Comparison of ENCODE assay signal across 18 mouse cellular contexts in the genomic region with DNA sequence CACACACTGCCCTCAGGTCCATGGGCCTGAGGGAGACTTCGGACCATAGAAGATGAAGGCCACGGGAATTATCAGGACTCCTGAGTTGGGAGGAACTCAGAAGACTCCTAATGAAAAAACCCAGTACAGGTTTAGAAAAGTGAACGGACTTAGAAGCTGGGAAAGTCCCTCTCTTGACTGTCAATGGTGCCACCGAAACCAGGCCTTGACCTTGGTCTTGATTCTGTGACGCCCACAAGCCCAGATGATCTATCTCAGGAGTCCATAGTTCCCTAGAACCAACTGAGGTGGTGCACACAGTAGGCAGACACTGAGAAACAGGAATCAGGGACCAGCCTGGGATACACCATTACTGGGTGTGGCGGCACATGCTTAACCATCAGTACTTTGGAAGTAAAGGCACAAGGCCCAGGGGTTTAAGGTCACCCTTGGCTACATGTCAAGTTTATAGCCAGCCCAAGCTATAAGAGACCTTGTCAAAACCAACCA. TPM values are rescaled to one million over a fixed set of nuclear protein-coding genes. Genes with fewer than 3 reads are reported as not detected.
A peak's percentile ranks its signal among the peaks of the same experiment; 100 is the strongest.
DNase-seq lines count a peak whose midpoint lies in the region; TF ChIP-seq lines count a peak whose summit lies in the region.
"Had no signal": no experiment of that assay in that cellular context is flagged by ENCODE, and none has a peak within 500 bp of the region (broad histone marks: within the 10 kb centered on the region; RNA-seq: fewer than 3 reads in every experiment).

No protein-coding gene starts in this region.

- TF ChIP-seq POLR2A in CH12.LX (IDR thresholded peaks at IDR 0.05; ENCODE audit: low read depth, low read length) = no peak

- dilution Hi-C loops in CH12.LX (cut with MboI; ENCODE audit: extremely low pct_ligation_motif_present, extremely low pct_unique_long_range_greater_than_20kb, low sequenced_read_pairs) = no loop called here

- H3K79me2 ChIP-seq in CH12.LX (replicated peaks; ENCODE audit: control insufficient read depth, extremely low read depth, insufficient read depth, poor library complexity, severe bottlenecking) = no peaks in the 10 kb centered on the region

- H3K4me1 ChIP-seq in CH12.LX (ENCODE audit: control insufficient read depth in 1 of 2, insufficient read depth in 2 of 2) = peaks cover 7 to 36% of the 10 kb centered on the region in 2 experiments

- no peaks in the 10 kb centered on the region for H3K36me3 ChIP-seq in CH12.LX (replicated peaks in 1 of 2; ENCODE audit: control insufficient read depth in 1 of 2, insufficient read depth in 1 of 2, low read length in 1 of 2)
- H3K36me3 ChIP-seq: embryonic facial prominence, embryonic 13.5 days; embryonic facial prominence, embryonic 15.5 days; forebrain, embryonic 10.5 days; forebrain, embryonic 12.5 days had no signal

- no peak overlapping the region for H3K27ac ChIP-seq in CH12.LX (ENCODE audit: insufficient read depth, low read depth)
- H3K27ac ChIP-seq: embryonic facial prominence, embryonic 13.5 days; embryonic facial prominence, embryonic 15.5 days; forebrain, embryonic 10.5 days; forebrain, embryonic 12.5 days had no signal

- in situ Hi-C loops in CH12.LX (cut with MboI; ENCODE audit: low pct_ligation_motif_present, low pct_unique_long_range_greater_than_20kb, low sequenced_read_pairs) = no loop called here

- no peak for TF ChIP-seq CTCF in CH12.LX (conservative IDR thresholded peaks at IDR 0.05 in 1 of 2, IDR thresholded peaks at IDR 0.05 in 1 of 2; ENCODE audit: low read depth in 2 of 2, low read length in 2 of 2)

- H3K4me3 ChIP-seq in CH12.LX (replicated peaks in 1 of 3; ENCODE audit: low read depth in 2 of 3, low read length in 2 of 3, poor library complexity in 1 of 3) = no peak overlapping the region
- H3K4me3 ChIP-seq: embryonic facial prominence, embryonic 13.5 days; embryonic facial prominence, embryonic 15.5 days; erythroblast, embryonic 14.5 days; forebrain, embryonic 10.5 days; forebrain, embryonic 12.5 days had no signal

- TF ChIP-seq RAD21 in CH12.LX (IDR thresholded peaks at IDR 0.05; ENCODE audit: low read depth, low read length) = no peak

- no peak overlapping the region for H3K9ac ChIP-seq in CH12.LX (ENCODE audit: insufficient read depth, low read depth)
- H3K9ac ChIP-seq: embryonic facial prominence, embryonic 13.5 days; embryonic facial prominence, embryonic 15.5 days; forebrain, embryonic 12.5 days; forebrain, postnatal 0 days had no signal

- H3K9me3 ChIP-seq in CH12.LX (replicated peaks; ENCODE audit: low read length) = no peaks in the 10 kb centered on the region
- H3K9me3 ChIP-seq: embryonic facial prominence, embryonic 13.5 days; embryonic facial prominence, embryonic 15.5 days; forebrain, embryonic 10.5 days; forebrain, embryonic 12.5 days had no signal

- TF ChIP-seq EP300 in CH12.LX (IDR thresholded peaks at IDR 0.05; ENCODE audit: low read length) = peak; percentile 66; the same call in 1 of the 2 replicates

- no peak overlapping the region for H3K4me2 ChIP-seq in CH12.LX (ENCODE audit: insufficient read depth, low read depth, poor library complexity, severe bottlenecking)
- H3K4me2 ChIP-seq: embryonic facial prominence, embryonic 13.5 days; embryonic facial prominence, embryonic 15.5 days; forebrain, embryonic 12.5 days had no signal

- peak; percentile 45 for DNase-seq in adrenal gland, adult 2 months
- no peak for DNase-seq in adrenal gland, postnatal 25 days
- peak; percentile 29 for DNase-seq in cerebellum, adult 9-11 months
- DNase-seq in cerebellum, adult 11-12 months = no peak
- peak; percentile 25 for DNase-seq in CH12.LX (ENCODE audit: extremely low read depth)
- DNase-seq: adrenal gland, adult 8-10 months; adrenal gland, postnatal 14 days; B cell, adult 2 months; cerebellum, adult 11 months; cerebellum, adult 8-10 months; cerebellum, postnatal 36 days; embryo, embryonic 11 days; forebrain, postnatal 0 days had no signal

- H3K27me3 ChIP-seq in CH12.LX (replicated peaks) = peaks cover 12% of the 10 kb centered on the region

TF ChIP-seq in CH12.LX, 34 proteins besides CTCF, POLR2A, EP300 and RAD21:
- TF ChIP-seq ELF1 (IDR thresholded peaks at IDR 0.05; ENCODE audit: low read depth, low read length) = no peak
- TF ChIP-seq SIN3A (IDR thresholded peaks at IDR 0.05; ENCODE audit: low read length) = no peak; the same call in 1 of the 2 replicates
- no peak for TF ChIP-seq PAX5 (IDR thresholded peaks at IDR 0.05; ENCODE audit: low read length)
- TF ChIP-seq JUN (IDR thresholded peaks at IDR 0.05; ENCODE audit: insufficient read depth, low read depth, low read length) = peak; percentile 11; the same call in 1 of the 2 replicates
- TF ChIP-seq TCF12 (IDR thresholded peaks at IDR 0.05; ENCODE audit: low read depth, low read length) = peak; percentile 53; the same call in 1 of the 2 replicates
- TF ChIP-seq NELFE (IDR thresholded peaks at IDR 0.05; ENCODE audit: low read depth, low read length) = no peak
- no peak for TF ChIP-seq POLR2AphosphoS2 (IDR thresholded peaks at IDR 0.05; ENCODE audit: low read depth, low read length)
- no peak for TF ChIP-seq ZC3H11A (IDR thresholded peaks at IDR 0.05; ENCODE audit: low read depth, low read length)
- TF ChIP-seq BHLHE40 (IDR thresholded peaks at IDR 0.05; ENCODE audit: low read depth, low read length) = peak; percentile 4; the same call in 1 of the 2 replicates
- TF ChIP-seq UBTF (IDR thresholded peaks at IDR 0.05; ENCODE audit: low read depth, low read length) = no peak
- peak; percentile 70 for TF ChIP-seq IRF4 (IDR thresholded peaks at IDR 0.05; ENCODE audit: low read depth, low read length)
- no peak for TF ChIP-seq MAX (IDR thresholded peaks at IDR 0.05; ENCODE audit: low read length)
- TF ChIP-seq HCFC1 (IDR thresholded peaks at IDR 0.05; ENCODE audit: low read depth, low read length) = no peak; the same call in 1 of the 2 replicates
- no peak for TF ChIP-seq MEF2A (IDR thresholded peaks at IDR 0.05; ENCODE audit: borderline replicate concordance, low read depth, low read length)
- TF ChIP-seq CHD2 (IDR thresholded peaks at IDR 0.05; ENCODE audit: low read length) = no peak
- no peak for TF ChIP-seq MXI1 (IDR thresholded peaks at IDR 0.05; ENCODE audit: low read depth, low read length)
- TF ChIP-seq ZKSCAN1 (IDR thresholded peaks at IDR 0.05; ENCODE audit: borderline replicate concordance, low read depth, low read length) = peak; percentile 91
- TF ChIP-seq SMC3 (IDR thresholded peaks at IDR 0.05; ENCODE audit: low read depth, low read length) = no peak; the same call in 1 of the 2 replicates
- TF ChIP-seq MAFK (IDR thresholded peaks at IDR 0.05; ENCODE audit: insufficient replicate concordance, low read length) = no peak
- TF ChIP-seq ETS1 (conservative IDR thresholded peaks at IDR 0.05; ENCODE audit: low read depth, low read length) = 0 out of 2 replicates have a peak, but pooled peaks have one; percentile 20
- no peak for TF ChIP-seq USF2 (conservative IDR thresholded peaks at IDR 0.05; ENCODE audit: low read depth, low read length)
- TF ChIP-seq ZMIZ1 (IDR thresholded peaks at IDR 0.05; ENCODE audit: low read depth, low read length) = no peak
- TF ChIP-seq TBP (conservative IDR thresholded peaks at IDR 0.05; ENCODE audit: low read depth, low read length) = no peak
- TF ChIP-seq ZNF384 (IDR thresholded peaks at IDR 0.05; ENCODE audit: low read depth, low read length) = no peak
- TF ChIP-seq RCOR1 (conservative IDR thresholded peaks at IDR 0.05; ENCODE audit: low read depth, low read length) = no peak

RNA-seq across cellular contexts. Expression of gene Rtn4rl1, which starts 36.7 kb away (rescaled TPM):
- total RNA-seq in adrenal gland, adult 2 months (2021) = 10 to 100 TPM; 29.2 to 58.9 TPM
- polyA plus RNA-seq in adrenal gland, adult 2 months (2012; rRNA removed) = 48.1 and 62.9 TPM in 2 replicates
- 37.8 and 42.2 TPM in 2 replicates for total RNA-seq in adrenal gland, postnatal 25 days (2021)
- total RNA-seq in CH12.LX (2012; rRNA removed) (0.04 TPM in 2 replicates), CH12.LX (2014; rRNA removed) (0.08 TPM in 1 of 2 replicates, not detected in the other)
- polyA plus RNA-seq in CH12.LX (2012; ENCODE audit: insufficient read length, low read depth) = 0.09 and 0.11 TPM in 2 replicates
- polyA plus RNA-seq: erythroblast, embryonic 14.5 days had no signal

RNA-seq across cellular contexts. Expression of gene Dph1, which starts 39.3 kb away (rescaled TPM):
- total RNA-seq in adrenal gland, adult 2 months (2021) = 10 to 100 TPM; 32.3 to 37.4 TPM
- 72.0 and 87.5 TPM in 2 replicates for polyA plus RNA-seq in adrenal gland, adult 2 months (2012; rRNA removed)
- 29.2 and 34.4 TPM in 2 replicates for total RNA-seq in adrenal gland, postnatal 25 days (2021)
- 47.7 and 50.6 TPM in 2 replicates for total RNA-seq in CH12.LX (2012; rRNA removed)
- 56.4 and 57.0 TPM in 2 replicates for total RNA-seq in CH12.LX (2014; rRNA removed)
- polyA plus RNA-seq in CH12.LX (2012; ENCODE audit: insufficient read length, low read depth) = 50.9 and 54.7 TPM in 2 replicates

RNA-seq across cellular contexts. Expression of gene Ovca2, which starts 51.7 kb away (rescaled TPM):
- total RNA-seq in adrenal gland, adult 2 months (2021) = 10 to 100 TPM; 20.4 to 26.5 TPM
- 7.0 and 7.4 TPM in 2 replicates for polyA plus RNA-seq in adrenal gland, adult 2 months (2012; rRNA removed)
- total RNA-seq in adrenal gland, postnatal 25 days (2021) = 22.4 and 23.9 TPM in 2 replicates
- total RNA-seq in CH12.LX (2012; rRNA removed) (20.7 and 28.4 TPM in 2 replicates), CH12.LX (2014; rRNA removed) (68.4 and 86.9 TPM in 2 replicates)
- 28.6 and 32.1 TPM in 2 replicates for polyA plus RNA-seq in CH12.LX (2012; ENCODE audit: insufficient read length, low read depth)

Comparison
In these comparisons a context has a peak if more than half of its experiments do, and no peak if none do; other contexts are left out.
1. DNase-seq: peak in adrenal gland, adult 2 months (single experiment), cerebellum, adult 9-11 months (single experiment) and CH12.LX (single experiment); none in adrenal gland, postnatal 25 days (single experiment) and cerebellum, adult 11-12 months (single experiment).
2. RNA of gene Rtn4rl1, which starts 36.7 kb away (total RNA-seq): 29.2 to 58.9 TPM in adrenal gland, adult 2 months and 37.8 to 42.2 TPM in adrenal gland, postnatal 25 days; 0.04 to 0.08 TPM in CH12.LX; every median in the first group is over 10 times any median in the second.